Mouse (Mus musculus): ENCODE data around the gene Them7. TPM values are rescaled to one million over a fixed set of nuclear protein-coding genes. Genes with fewer than 3 reads are reported as not detected.

Them7 gene
- polyA plus RNA-seq, 1 experiment, result not detected

DNA sequence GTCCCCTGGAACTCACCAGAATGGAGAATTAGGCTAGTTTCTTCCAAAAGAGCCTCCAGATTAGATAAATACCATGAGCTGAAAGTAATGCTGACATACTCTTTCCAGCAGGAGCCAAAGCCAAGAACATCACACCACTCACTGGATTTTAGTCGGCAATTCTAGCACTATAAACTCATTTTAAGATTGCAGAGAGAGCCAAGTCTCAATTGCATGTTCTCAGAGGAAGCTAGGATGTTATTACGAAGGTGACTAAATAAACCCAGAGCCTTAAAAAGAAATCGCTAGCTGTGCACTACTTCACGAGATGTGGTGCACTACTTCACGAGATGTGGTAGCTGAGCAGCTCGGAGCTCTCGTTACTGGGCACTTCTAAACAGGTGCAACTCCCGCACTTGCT lies 158.9 kb downstream of the Them7 start:
- Histone ChIP-seq H3K27ac (ENCODE audit: insufficient read depth, low read length) (no peak overlapping the region), H3K4me3 (ENCODE audit: insufficient read depth, low read length) (no peak overlapping the region), H3K4me1 (ENCODE audit: control insufficient read depth, insufficient read depth, low read length) (no peaks in the 10 kb centered on the region)
- no peak for TF ChIP-seq CTCF (IDR thresholded peaks at IDR 0.05; ENCODE audit: borderline replicate concordance, insufficient read depth, low read length)
- TF ChIP-seq POLR2A (IDR thresholded peaks at IDR 0.05; ENCODE audit: low read depth, low read length), result no peak

DNA sequence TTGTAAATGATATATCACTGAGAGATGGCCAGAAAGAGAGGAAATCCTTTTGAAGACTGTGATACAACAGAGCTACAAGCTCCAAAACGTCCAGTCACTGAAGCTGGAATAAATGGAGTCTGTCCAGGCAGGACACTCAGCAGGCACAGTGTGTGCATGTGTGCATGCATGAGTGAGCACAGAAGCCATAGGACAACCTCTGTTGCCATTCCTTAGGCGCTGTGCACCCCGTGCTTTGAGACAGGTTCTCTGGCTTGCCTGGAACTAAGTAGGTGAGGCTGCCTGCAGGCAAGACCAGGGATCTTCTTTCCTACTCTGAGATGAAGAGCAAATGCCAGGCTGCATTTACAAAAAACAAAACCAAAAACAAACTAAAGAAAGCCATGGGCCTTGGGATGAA lies 160.9 kb downstream of the Them7 start:
- Histone ChIP-seq H3K4me1 (ENCODE audit: control insufficient read depth, insufficient read depth, low read length) (no peaks in the 10 kb centered on the region), H3K4me3 (ENCODE audit: insufficient read depth, low read length) (no peak overlapping the region), H3K27ac (ENCODE audit: insufficient read depth, low read length) (no peak overlapping the region)
- TF ChIP-seq POLR2A (IDR thresholded peaks at IDR 0.05; ENCODE audit: low read depth, low read length) (no peak), CTCF (IDR thresholded peaks at IDR 0.05; ENCODE audit: borderline replicate concordance, insufficient read depth, low read length) (no peak)

DNA sequence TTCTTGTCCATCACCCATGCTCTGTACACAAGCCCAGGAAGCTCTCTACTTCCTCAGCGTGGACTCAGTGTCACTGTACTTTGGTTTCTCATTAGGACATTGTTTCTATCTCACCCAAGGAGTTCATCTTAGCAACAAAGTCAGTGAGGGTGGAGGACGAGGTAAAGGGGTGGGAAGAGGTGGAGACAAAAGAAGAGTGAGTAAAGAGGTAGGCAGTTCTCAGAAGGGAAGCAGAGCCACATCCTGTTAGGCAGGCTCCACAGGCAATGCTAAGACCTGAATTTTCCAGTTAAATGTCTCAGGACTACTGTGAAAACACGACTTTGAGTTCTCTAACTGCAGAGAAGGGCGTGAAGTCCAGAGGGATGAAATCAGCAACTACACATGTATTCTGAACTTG lies 162.3 kb downstream of the Them7 start:
- H3K27ac ChIP-seq (ENCODE audit: insufficient read depth, low read length), result no peak overlapping the region
- no peak for TF ChIP-seq POLR2A (IDR thresholded peaks at IDR 0.05; ENCODE audit: low read depth, low read length)
- no peak for TF ChIP-seq CTCF (IDR thresholded peaks at IDR 0.05; ENCODE audit: borderline replicate concordance, insufficient read depth, low read length)

DNA sequence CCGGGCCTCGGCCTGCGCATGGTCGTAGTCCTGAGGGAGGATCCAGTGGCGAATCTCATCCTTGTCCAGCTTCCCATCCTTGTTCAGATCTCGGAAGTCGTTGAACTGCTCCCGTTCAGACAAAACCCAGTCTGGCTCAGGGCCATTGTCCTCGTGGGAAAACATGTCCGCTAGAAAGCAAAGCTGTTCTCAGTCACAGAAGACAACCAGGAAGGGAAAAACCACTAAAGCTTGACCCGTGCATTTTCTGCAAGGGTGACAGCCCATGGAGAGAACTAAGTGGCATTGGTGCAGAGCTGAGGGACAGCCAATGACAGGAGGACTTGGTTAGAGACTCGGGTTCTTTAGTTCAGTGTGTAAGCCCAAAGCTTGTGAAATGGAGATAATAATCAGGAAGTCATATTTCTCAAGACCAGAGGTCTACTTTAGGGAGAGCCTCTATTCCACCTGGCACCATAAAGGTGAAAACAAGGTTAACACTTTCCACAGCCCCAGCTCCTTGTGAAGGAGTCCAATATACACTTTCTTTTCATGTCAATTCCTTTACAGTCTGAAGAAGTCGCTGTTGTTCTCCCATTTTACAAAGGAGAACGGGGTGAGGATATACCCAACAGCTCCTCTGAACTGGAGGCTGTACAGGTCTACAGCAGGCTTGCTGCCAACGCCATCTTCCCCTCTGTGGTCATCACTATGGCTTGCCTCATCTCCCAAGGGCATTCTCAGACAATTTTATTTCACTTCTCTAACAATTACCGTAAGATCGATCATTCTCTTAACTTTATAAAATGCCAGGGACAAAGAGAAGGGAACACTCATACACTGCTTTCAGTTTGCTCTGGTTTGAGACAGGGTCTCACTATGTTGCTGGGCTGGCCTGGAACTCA lies 165.1 kb downstream of the Them7 start:
- Histone ChIP-seq H3K27ac (ENCODE audit: insufficient read depth, low read length) (no peak overlapping the region), H3K4me3 (ENCODE audit: insufficient read depth, low read length) (no peak overlapping the region), H3K4me1 (ENCODE audit: control insufficient read depth, insufficient read depth, low read length) (no peaks in the 10 kb centered on the region)
- TF ChIP-seq CTCF (IDR thresholded peaks at IDR 0.05; ENCODE audit: borderline replicate concordance, insufficient read depth, low read length), result no peak
- TF ChIP-seq POLR2A (IDR thresholded peaks at IDR 0.05; ENCODE audit: low read depth, low read length), result no peak

More for the DNA sequence above, 162.3 kb downstream of the Them7 start:
- H3K4me3 ChIP-seq (ENCODE audit: insufficient read depth, low read length), result no peak overlapping the region
- no peaks in the 10 kb centered on the region for H3K4me1 ChIP-seq (ENCODE audit: control insufficient read depth, insufficient read depth, low read length)

GRCm38 (mm10) chr2:105390653-105391413 lies 166.7 kb downstream of the Them7 start:
- Histone ChIP-seq H3K4me1 (ENCODE audit: control insufficient read depth, insufficient read depth, low read length) (peaks cover 3% of the 10 kb centered on the region; the same call in 1 of the 2 replicates), H3K4me3 (ENCODE audit: insufficient read depth, low read length) (no peak overlapping the region), H3K27ac (ENCODE audit: insufficient read depth, low read length) (no peak overlapping the region)
- TF ChIP-seq CTCF (IDR thresholded peaks at IDR 0.05; ENCODE audit: borderline replicate concordance, insufficient read depth, low read length), result no peak

- Histone ChIP-seq H3K27ac (ENCODE audit: insufficient read depth, low read length) (no peak overlapping the region), H3K4me1 (ENCODE audit: control insufficient read depth, insufficient read depth, low read length) (peaks cover 3% of the 10 kb centered on the region; the same call in 1 of the 2 replicates), H3K4me3 (ENCODE audit: insufficient read depth, low read length) (no peak overlapping the region)
- TF ChIP-seq CTCF (IDR thresholded peaks at IDR 0.05; ENCODE audit: borderline replicate concordance, insufficient read depth, low read length), result no peak
- TF ChIP-seq POLR2A (IDR thresholded peaks at IDR 0.05; ENCODE audit: low read depth, low read length), result no peak
Observed at GRCm38 (mm10) chr2:105391414-105391784, 167.3 kb downstream of the Them7 start.

GRCm38 (mm10) chr2:105392514-105392913 lies 168.4 kb downstream of the Them7 start:
- Histone ChIP-seq H3K27ac (ENCODE audit: insufficient read depth, low read length) (no peak overlapping the region), H3K4me1 (ENCODE audit: control insufficient read depth, insufficient read depth, low read length) (peaks cover 3% of the 10 kb centered on the region; the same call in 1 of the 2 replicates), H3K4me3 (ENCODE audit: insufficient read depth, low read length) (no peak overlapping the region)
- TF ChIP-seq POLR2A (IDR thresholded peaks at IDR 0.05; ENCODE audit: low read depth, low read length), result no peak
- TF ChIP-seq CTCF (IDR thresholded peaks at IDR 0.05; ENCODE audit: borderline replicate concordance, insufficient read depth, low read length), result no peak

DNA sequence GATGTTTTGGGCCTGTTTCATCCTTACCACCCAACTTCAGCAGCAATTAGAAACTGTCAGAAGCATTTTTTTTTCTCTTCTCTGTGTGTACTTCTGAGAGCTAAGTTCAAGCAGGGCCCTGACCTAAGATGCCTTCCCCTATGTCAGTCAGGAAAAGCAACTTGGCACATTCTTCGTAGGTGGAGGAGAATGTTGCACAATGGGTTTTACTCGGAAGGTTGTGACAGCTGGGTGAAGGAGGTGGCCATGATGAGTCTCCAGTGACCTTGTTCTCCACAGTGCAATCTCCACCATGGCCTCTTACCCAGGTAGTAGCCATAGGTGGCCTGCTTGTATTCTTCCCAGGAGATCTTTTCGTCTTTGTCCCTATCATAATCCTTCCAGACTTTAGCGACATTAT lies 170.3 kb downstream of the Them7 start:
- H3K27ac ChIP-seq (ENCODE audit: insufficient read depth, low read length), result no peak overlapping the region
- no peak for TF ChIP-seq POLR2A (IDR thresholded peaks at IDR 0.05; ENCODE audit: low read depth, low read length)
- no peak for TF ChIP-seq CTCF (IDR thresholded peaks at IDR 0.05; ENCODE audit: borderline replicate concordance, insufficient read depth, low read length)
- H3K4me1 ChIP-seq (ENCODE audit: control insufficient read depth, insufficient read depth, low read length), result peaks cover 3% of the 10 kb centered on the region; the same call in 1 of the 2 replicates
- no peak overlapping the region for H3K4me3 ChIP-seq (ENCODE audit: insufficient read depth, low read length)

DNA sequence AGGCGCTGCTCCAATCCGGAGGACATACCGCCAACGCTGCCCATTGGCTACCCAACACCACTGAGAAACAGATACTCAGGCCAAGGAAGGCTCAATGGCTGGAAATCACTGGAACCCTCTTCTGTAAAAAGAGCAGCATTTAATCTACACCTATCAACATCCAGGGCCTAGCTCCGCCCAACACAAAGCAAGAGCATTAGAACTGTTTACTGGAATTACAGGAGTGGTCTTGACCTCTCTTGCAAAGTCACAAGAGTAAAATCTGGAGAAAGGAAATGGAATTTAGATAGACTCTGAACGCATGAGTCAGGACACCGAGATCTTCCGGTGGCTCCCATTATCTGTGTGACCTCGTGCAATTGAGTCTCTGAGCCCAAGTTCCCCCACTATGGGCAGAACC lies 171.9 kb downstream of the Them7 start:
- peaks cover 3% of the 10 kb centered on the region; the same call in 1 of the 2 replicates for H3K4me1 ChIP-seq (ENCODE audit: control insufficient read depth, insufficient read depth, low read length)
- H3K4me3 ChIP-seq (ENCODE audit: insufficient read depth, low read length), result no peak overlapping the region
- TF ChIP-seq POLR2A (IDR thresholded peaks at IDR 0.05; ENCODE audit: low read depth, low read length) (no peak), CTCF (IDR thresholded peaks at IDR 0.05; ENCODE audit: borderline replicate concordance, insufficient read depth, low read length) (no peak)
- no peak overlapping the region for H3K27ac ChIP-seq (ENCODE audit: insufficient read depth, low read length)

Data from embryonic fibroblast, embryonic 13.5 days (primary cell).